Mouse (Mus musculus): ENCODE data around the gene Cdc25a. TPM values are rescaled to one million over a fixed set of nuclear protein-coding genes. Genes with fewer than 3 reads are reported as not detected.

Cdc25a gene
- polyA plus RNA-seq (2012; rRNA removed) = 37.1 and 39.4 TPM in 2 replicates

DNA sequence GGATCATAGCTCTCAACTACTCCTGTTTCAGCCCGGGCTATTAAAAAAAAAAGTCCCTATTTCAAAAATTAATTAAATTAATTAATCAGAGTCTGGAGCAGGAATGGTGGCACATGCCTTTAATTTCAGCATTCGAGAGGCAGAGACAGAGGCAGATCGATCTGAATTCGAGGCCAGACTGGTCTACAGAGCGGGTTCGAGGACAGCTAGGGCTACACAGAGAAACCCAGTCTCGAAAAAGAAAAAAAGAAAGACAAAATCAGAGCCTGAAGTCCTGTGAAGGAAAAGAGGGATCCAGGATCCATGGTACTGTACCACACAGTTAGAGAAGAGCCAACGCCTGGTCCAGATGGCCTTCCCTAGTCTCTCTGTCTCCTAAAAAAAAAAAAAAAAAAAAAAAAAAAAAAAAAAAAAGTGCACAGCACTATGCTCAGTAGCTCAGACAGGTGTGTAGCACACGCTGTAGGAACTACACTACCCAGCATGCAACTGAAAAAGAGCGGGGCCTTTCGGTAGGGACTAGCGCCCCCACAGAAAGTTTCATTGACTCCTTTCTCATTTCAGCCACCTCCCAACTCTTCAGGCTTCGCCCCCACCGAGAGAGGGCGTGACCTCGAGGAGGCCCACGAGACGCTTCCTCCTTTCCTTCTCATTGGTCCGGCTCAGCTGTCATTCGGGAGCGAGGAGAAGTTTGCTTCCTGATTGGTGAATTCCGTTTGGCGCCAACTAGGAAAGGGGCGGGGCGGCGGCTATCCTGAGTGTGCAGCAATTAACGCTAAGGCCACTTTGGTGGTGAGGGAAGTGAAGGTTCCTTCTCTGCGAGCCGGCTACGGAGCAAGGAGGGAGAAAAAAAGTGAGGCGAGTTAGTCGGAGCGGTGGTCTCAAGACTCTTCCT, at the start of gene Cdc25a:
Gene Cdc25a (plus strand): TSS at position 783 of the 895 bp plus-strand sequence.

DNA sequence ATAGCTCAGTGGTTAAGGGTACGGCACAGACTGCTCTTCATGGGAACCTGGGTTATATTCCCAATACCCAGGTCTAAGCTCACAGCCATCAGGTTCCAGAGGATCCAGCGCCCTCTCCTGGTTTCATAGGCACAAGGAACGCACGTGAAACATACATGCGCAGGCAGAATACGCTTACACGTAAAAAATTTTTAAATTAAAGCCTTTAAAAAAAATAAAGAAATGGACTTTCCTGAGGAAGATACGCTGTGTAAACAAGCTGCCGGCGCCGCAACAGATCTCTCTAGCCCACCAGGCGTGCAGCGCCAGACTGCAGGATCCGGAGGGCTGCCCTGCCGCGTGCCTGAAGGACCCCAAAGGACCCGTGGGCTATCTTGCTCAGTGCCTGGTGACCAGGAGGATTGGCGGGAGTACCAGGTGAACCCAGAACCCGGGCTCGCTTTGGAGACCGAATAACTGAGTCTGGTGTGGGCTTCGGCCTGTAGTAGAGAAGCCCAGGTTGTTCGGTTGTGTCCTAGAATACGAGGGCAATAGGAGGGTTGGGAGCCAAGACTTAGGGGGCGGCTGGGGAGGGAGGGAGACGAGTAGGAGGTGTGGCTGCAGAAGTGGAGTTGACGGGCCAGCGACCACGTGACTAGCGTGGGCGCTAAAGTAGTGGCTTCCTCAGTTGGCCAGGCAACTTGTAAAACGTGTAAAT, 42.8 kb upstream of the Cdc25a start, which contains the start of gene Nme6:
Gene Nme6 (plus strand): TSS at position 359 of the 697 bp plus-strand sequence.

DNA sequence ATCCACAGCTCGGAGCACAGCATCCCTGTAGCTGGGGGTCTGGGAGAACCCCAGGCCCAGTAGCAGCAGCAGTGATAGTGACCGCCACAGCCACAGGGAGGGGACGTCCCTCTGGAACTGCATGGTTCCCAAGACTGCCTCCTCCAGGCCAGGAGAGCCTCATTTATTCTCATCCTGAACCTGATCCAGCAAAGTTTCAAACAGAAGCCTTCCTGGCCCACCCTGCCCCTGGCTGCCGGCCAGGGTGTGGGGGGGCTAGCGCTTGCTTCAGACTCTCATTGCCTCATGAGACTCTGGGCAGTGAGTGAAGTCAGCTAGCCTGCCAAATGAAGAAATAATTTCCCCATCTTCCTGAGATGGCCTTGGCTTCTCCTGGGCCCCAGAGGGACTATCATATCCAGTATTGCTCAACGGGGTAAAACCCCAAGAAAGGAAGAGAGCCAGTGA, 26.0 kb upstream of the Cdc25a start, which contains the start of gene Camp:
Gene Camp (minus strand): TSS at position 306 of the 447 bp plus-strand sequence.

DNA sequence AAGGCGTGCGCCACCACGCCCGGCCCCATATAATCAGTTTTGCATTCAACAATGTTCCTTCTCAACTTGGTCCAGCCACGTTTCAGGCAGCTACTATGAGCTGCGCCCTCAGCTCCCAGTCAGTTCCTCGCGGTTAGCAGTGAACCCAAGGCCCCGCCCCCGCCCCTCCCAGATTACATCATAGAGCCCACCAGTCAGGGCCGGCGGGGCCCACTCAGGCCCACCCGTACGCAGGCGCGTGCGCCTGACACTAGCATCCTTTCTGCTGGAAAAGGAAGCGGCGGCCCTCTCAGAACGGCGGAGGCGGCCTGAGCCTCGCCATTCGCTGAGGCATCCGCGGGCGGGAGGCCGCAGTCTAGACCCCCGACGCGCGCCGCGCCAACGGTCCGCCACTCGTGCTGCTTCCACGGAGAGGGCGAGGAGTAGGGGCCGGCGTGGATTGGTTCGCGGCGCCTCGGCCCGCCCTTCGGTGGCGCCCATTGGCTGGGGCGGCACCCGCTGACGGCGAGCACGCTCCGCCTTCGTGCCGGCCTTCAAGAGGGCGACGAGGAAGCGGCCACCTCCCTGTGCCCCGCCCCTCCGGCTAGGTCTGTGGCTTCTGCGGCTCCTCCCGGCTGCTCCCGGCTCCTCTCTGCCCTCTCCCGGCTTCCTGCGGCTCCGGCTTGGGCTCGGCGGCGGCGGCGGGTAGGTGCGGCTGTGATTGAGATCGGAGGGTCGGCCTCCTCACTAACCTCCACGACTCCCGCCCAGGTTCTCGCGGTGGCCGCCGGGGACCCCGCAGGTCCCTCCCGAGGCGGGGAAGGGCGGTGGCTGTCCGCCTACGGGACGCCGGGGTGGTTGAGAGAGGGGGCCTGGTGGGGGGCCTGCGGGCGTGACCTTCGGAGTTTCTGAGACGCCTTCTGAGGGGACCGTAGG, 56.1 kb downstream of the Cdc25a start, which contains the start of gene Map4:
Gene Map4 (plus strand): TSS at position 204 of the 915 bp plus-strand sequence.

Other genes starting within 250 kb of the Cdc25a start
- gene Fbxw24, start 249.5 kb upstream of the Cdc25a start, polyA plus RNA-seq (2012; rRNA removed) = 0.06 TPM in 1 of 2 replicates, not detected in the other
- 0.05 TPM in 1 of 2 replicates, not detected in the other for gene Fbxw25, start 210.9 kb upstream of the Cdc25a start, polyA plus RNA-seq (2012; rRNA removed)
- 0.06 and 0.12 TPM in 2 replicates for gene Fbxw18, start 172.9 kb upstream of the Cdc25a start, polyA plus RNA-seq (2012; rRNA removed)
- gene Fbxw26, start 129.5 kb upstream of the Cdc25a start, polyA plus RNA-seq (2012; rRNA removed) = not detected in 2 replicates
- gene Fbxw27, start 84.9 kb upstream of the Cdc25a start, polyA plus RNA-seq (2012; rRNA removed) = not detected in 2 replicates
- not detected in 2 replicates for gene Spink8, start 63.3 kb upstream of the Cdc25a start, polyA plus RNA-seq (2012; rRNA removed)
- 45.0 and 64.6 TPM in 2 replicates for gene Nme6, start 42.8 kb upstream of the Cdc25a start, polyA plus RNA-seq (2012; rRNA removed)
- 1.3 and 2.6 TPM in 2 replicates for gene Camp, start 26.0 kb upstream of the Cdc25a start, polyA plus RNA-seq (2012; rRNA removed)
- gene Map4, start 55.9 kb downstream of the Cdc25a start, polyA plus RNA-seq (2012; rRNA removed) = 109 TPM in 2 replicates
- gene Smarcc1, start 242.1 kb downstream of the Cdc25a start, polyA plus RNA-seq (2012; rRNA removed) = 102 and 114 TPM in 2 replicates
- gene Dhx30, start 242.3 kb downstream of the Cdc25a start, polyA plus RNA-seq (2012; rRNA removed) = 172 and 186 TPM in 2 replicates

All from central nervous system, embryonic 11.5 days (tissue).